Mouse (Mus musculus) large intestine, adult 2 months (tissue): Measurements from ENCODE around the gene Ninj2. TPM values are rescaled to one million over a fixed set of nuclear protein-coding genes. Genes with fewer than 3 reads are reported as not detected.

Experiments used
- DNase-seq: peaks from one replicate; pipeline ENCODE4 v3.0.0-alpha.2; 2012; ENCODE audit warnings: low read depth, low spot score
- WGBS: fragments of 180-500 bp; shearing (Covaris S2); methylation state at CpG from one replicate; pipeline ENCODE4 v1.1.7; 2018; 5-methylcytosine and 5-hydroxymethylcytosine counted together
- polyA plus RNA-seq: library from polyadenylated mRNA; depleted of rRNA; stranded (reverse); fragments of >200 nt; gene quantifications from 2 replicates; pipeline ENCODE4 v1.2.3, GENCODE M21; 2012

Gene Ninj2
- polyA plus RNA-seq, 1 experiment: not detected

- WGBS: 79% methylated on average over 4 of the region's 4 CpGs
- DNase-seq: no peak
Measured at GRCm38 (mm10) chr6:120164765-120165164, 71.6 kb downstream of the Ninj2 start.

GRCm38 (mm10) chr6:120167574-120167973 lies 74.4 kb downstream of the Ninj2 start:
- 31% methylated on average over 4 of the region's 4 CpGs for WGBS
- DNase-seq: no peak

GRCm38 (mm10) chr6:120172294-120173017 lies 79.3 kb downstream of the Ninj2 start:
- no peak for DNase-seq
- 47% methylated on average over 8 of the region's 8 CpGs for WGBS

- no peak for DNase-seq
- 36% methylated on average over 6 of the region's 6 CpGs for WGBS
Measured at GRCm38 (mm10) chr6:120174028-120174601, 81.0 kb downstream of the Ninj2 start.

- 32% methylated on average over 7 of the region's 7 CpGs for WGBS
- DNase-seq: no peak
Measured at GRCm38 (mm10) chr6:120174602-120175115, 81.5 kb downstream of the Ninj2 start.

- no peak for DNase-seq
- 96% methylated on average over 4 of the region's 4 CpGs for WGBS
Measured at GRCm38 (mm10) chr6:120175650-120176049, 82.5 kb downstream of the Ninj2 start.

GRCm38 (mm10) chr6:120179044-120179755 lies 86.0 kb downstream of the Ninj2 start:
- no peak for DNase-seq
- 81% methylated on average over 6 of the region's 6 CpGs for WGBS

GRCm38 (mm10) chr6:120179756-120180206 lies 86.6 kb downstream of the Ninj2 start:
- DNase-seq: no peak
- 76% methylated on average over 8 of the region's 8 CpGs for WGBS

- 85% methylated on average over 4 of the region's 4 CpGs for WGBS
- no peak for DNase-seq
Measured at GRCm38 (mm10) chr6:120180492-120180891, 87.3 kb downstream of the Ninj2 start.

- 92% methylated on average over 5 of the region's 5 CpGs for WGBS
- DNase-seq: no peak
Measured at GRCm38 (mm10) chr6:120182160-120182559, 89.0 kb downstream of the Ninj2 start.

GRCm38 (mm10) chr6:120183771-120184170 lies 90.6 kb downstream of the Ninj2 start:
- WGBS: 89% methylated on average over 4 of the region's 4 CpGs

GRCm38 (mm10) chr6:120185012-120185730 lies 92.0 kb downstream of the Ninj2 start:
- no peak for DNase-seq
- WGBS: 90% methylated on average over 12 of the region's 12 CpGs

More at GRCm38 (mm10) chr6:120183771-120184170, 90.6 kb downstream of the Ninj2 start:
- no peak for DNase-seq

- no peak for DNase-seq
- 86% methylated on average over 7 of the region's 7 CpGs for WGBS
Measured at GRCm38 (mm10) chr6:120185756-120186155, 92.6 kb downstream of the Ninj2 start.

GRCm38 (mm10) chr6:120186594-120186993 lies 93.4 kb downstream of the Ninj2 start:
- no peak for DNase-seq
- WGBS: 67% methylated on average over 3 of the region's 3 CpGs

- no peak for DNase-seq
- 59% methylated on average over 18 of the region's 18 CpGs for WGBS
Measured at GRCm38 (mm10) chr6:120187587-120188176, 94.5 kb downstream of the Ninj2 start.

GRCm38 (mm10) chr6:120188376-120189235 lies 95.5 kb downstream of the Ninj2 start:
- DNase-seq: no peak
- WGBS: 50% methylated on average over 24 of the region's 24 CpGs

GRCm38 (mm10) chr6:120189287-120189686 lies 96.1 kb downstream of the Ninj2 start:
- no peak for DNase-seq
- 81% methylated on average over 5 of the region's 5 CpGs for WGBS

GRCm38 (mm10) chr6:120190365-120190764 lies 97.2 kb downstream of the Ninj2 start:
- no peak for DNase-seq
- 87% methylated on average over 4 of the region's 4 CpGs for WGBS
